Mouse (Mus musculus): ENCODE results near the gene Pde6h.

- TF ChIP-seq E2F4 (IDR thresholded peaks at IDR 0.05; ENCODE audit: insufficient read depth) (no peak), POLR2AphosphoS2 (IDR thresholded peaks at IDR 0.05; ENCODE audit: insufficient read length, low read depth) (no peak), POLR2A (IDR thresholded peaks at IDR 0.05; ENCODE audit: insufficient read length, low read depth) (no peak), MYOG (IDR thresholded peaks at IDR 0.05; ENCODE audit: control insufficient read depth in 1 of 3, insufficient read depth in 1 of 3, insufficient read length in 2 of 3, low read depth in 2 of 3) (no peak), MYOD1 (IDR thresholded peaks at IDR 0.05; ENCODE audit: control insufficient read depth in 1 of 3, insufficient read length in 2 of 3, low read depth in 2 of 3) (no peak), REST (IDR thresholded peaks at IDR 0.05; ENCODE audit: insufficient read depth, insufficient read length) (no peak), CEBPB (IDR thresholded peaks at IDR 0.05; ENCODE audit: insufficient read depth, poor library complexity, severe bottlenecking) (no peak), TCF12 (IDR thresholded peaks at IDR 0.05; ENCODE audit: insufficient read depth, poor library complexity, severe bottlenecking) (no peak), SRF (IDR thresholded peaks at IDR 0.05; ENCODE audit: control insufficient read depth, insufficient read length, low read depth) (no peak), USF1 (IDR thresholded peaks at IDR 0.05; ENCODE audit: low read depth) (no peak), MAX (IDR thresholded peaks at IDR 0.05; ENCODE audit: low read depth) (no peak), TCF3 (IDR thresholded peaks at IDR 0.05; ENCODE audit: insufficient read length, low read depth) (no peak)
Measured at GRCm38 (mm10) chr6:136954715-136955114, 31.1 kb downstream of the Pde6h start.
